Comparison of ENCODE assay signal across 14 mouse cellular contexts in the genomic region with DNA sequence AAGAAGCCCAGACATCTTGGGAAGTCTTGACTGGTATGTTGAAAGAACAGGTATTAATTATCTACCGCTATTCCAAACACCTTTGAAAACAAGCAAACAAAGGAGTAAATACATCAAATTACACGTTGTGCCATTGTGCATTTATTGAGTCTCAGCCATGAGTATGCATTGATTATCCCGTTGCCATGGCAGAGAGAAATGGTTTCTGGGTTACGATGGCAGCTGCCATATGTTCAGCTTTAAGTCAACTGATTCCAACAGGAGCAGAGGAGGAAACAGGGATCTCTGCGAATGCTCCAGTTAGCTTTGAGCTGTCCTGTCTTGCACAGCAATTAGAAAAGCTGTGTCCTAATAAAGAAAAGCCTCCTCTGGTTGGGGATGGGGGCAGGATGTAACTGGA.
DNase-seq lines count a peak whose midpoint lies in the region.
"Had no signal": no experiment of that assay in that cellular context is flagged by ENCODE, and none has a peak within 500 bp of the region (broad histone marks: within the 10 kb centered on the region; RNA-seq: fewer than 3 reads in every experiment).

No protein-coding gene starts in this region.

- peak; percentile 24 for DNase-seq in embryo, embryonic 10 days (ENCODE audit: low spot score)
- DNase-seq in embryo, embryonic 9.5 days (ENCODE audit: extremely low spot score): no peak
- peak; percentile 30 to 65 for DNase-seq in layer of hippocampus, adult 18-20 months (ENCODE audit: low spot score in 2 of 2)
- DNase-seq in layer of hippocampus, adult 9-10 months (ENCODE audit: low spot score): no peak
- peak; percentile 33 for DNase-seq in right cerebral cortex, adult 18-20 months
- DNase-seq in right cerebral cortex, postnatal 36 days (ENCODE audit: low spot score in 2 of 2): no peak
- peak; percentile 33 for DNase-seq in retina, embryonic 14.5 days (ENCODE audit: low spot score)
- DNase-seq in cerebellum, postnatal 14 days: no peak
- DNase-seq: cerebellum, postnatal 10 days; heart, postnatal 10 days; kidney, adult 18-20 months; kidney, postnatal 25 days; lung, embryonic 14.5 days; lung, postnatal 4 days had no signal

Comparison
In these comparisons a context has a peak if more than half of its experiments do, and no peak if none do; other contexts are left out.
1. DNase-seq: peak in embryo, embryonic 10 days (single experiment), layer of hippocampus, adult 18-20 months (2 of 2), right cerebral cortex, adult 18-20 months (single experiment) and retina, embryonic 14.5 days (single experiment); none in embryo, embryonic 9.5 days (single experiment), layer of hippocampus, adult 9-10 months (single experiment), right cerebral cortex, postnatal 36 days (0 of 2) and cerebellum, postnatal 14 days (0 of 2).